Mouse (Mus musculus): ENCODE measurements at regions not wholly inside any gene's neighbourhood (a gene's known extent, or its start where the extent isn't known, plus 50 kb on each side); places are given as distances from the start of the nearest gene placed in this dataset.
"Not testable (repeated sequence)": the region's sequence is repeated elsewhere in the genome, so short reads cannot be mapped to it uniquely, and the experiment has no call there.

- DNase-seq = no peak
Observed at GRCm38 (mm10) chr5:42884251-42884650, 348.7 kb upstream of the Cpeb2 start.

- no peak for DNase-seq
Observed at GRCm38 (mm10) chr5:42891890-42892289, 341.1 kb upstream of the Cpeb2 start.

DNA sequence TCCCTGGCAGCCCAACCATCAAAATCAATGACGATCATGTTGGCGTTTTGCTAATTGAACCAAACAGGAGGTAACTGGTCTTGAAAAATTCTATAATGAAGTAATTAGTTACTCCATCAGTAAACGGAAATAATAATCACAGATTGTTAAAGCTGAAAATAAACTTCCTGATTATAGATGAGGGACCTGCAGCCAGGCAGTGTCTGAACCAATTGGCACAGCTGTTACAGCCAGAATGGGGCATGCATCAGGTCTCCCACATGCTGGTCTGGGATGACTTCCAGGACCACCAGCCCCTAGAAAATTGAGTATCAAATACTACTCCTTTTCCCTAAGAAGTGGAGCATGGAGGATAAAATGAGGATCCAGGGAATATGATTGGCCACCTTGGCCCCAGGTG lies 326.8 kb upstream of the Cpeb2 start:
- no peak for DNase-seq

DNA sequence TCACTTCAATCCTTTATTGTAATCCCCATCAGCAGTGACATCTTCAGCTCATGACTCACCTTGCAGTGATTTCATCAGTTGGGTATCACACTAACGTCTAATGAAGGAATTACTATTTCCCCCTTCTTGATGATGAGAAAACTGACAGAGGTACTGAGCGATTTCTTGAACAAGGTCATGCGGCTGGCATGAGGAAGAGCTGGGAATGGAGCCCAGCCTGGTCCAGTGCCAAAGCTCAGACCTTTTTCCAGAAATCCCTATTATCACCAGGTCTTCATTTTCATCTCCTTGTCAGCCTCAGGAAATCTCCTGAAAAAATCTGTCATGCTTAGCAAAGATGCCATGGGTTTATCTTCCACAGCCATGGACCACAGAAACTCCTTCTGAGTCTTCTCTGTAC lies 313.6 kb upstream of the Cpeb2 start:
- no peak for DNase-seq

DNA sequence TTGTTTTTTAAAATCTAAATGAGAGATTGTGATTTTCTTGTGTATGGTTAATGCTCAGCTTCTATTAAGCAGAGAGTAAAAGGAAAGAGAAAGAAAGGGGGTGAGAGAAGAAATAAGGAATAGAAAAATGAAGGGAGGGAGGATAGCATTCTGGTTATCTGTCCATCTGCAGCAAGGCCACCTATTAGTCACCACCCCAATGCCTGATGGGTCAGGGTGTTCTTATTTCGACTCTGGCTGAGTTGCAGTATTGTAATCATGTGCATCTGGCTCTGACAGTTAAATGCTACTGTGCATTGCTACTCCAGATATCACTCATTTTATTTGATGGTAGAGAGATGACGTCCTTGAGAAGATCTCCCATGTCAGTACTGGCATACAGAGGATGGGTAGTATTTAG lies 300.9 kb upstream of the Cpeb2 start:
- DNase-seq = no peak

- no peak for DNase-seq
Observed at GRCm38 (mm10) chr5:42959296-42959862, 273.6 kb upstream of the Cpeb2 start.

DNA sequence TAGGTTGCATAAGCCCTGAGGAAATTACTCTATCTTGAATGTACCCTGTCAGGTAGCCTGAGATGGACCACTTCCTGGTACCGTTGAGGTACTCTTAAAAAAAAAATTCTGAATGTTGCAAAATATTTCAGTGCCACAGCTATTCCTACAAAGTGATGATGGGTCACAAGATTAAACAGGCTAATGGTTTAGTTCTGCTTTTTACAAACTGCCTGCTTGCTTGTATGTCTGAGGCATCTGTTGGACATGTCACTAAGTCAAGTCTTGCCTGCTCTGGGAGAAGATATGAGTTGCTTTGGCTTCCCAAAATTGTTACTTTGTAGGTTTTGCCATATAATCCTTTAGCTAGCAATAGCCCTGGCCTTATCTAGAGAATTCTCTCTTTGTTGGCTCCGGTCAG lies 266.0 kb upstream of the Cpeb2 start:
- DNase-seq = not testable (repeated sequence)

- DNase-seq = no peak
Observed at GRCm38 (mm10) chr5:42969209-42969608, 263.8 kb upstream of the Cpeb2 start.

DNA sequence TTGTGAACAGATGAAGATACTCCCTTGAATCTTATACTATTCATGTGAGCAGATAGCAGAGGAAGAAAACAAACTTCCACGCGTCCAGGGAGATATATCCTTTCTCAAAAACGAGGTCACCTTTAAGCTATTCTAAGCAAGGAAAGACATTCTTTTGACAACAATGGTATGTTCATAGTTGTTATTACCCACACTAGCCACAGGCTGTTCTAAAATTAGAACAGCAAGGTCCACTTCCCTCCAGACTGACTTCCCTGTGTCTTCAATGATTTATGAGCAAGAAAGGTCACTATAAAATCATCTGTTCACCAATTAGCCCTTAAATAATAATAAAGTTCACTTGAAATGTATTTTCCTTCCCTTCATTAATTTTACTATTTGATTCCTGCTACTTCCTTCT lies 263.3 kb upstream of the Cpeb2 start:
- DNase-seq = no peak

DNA sequence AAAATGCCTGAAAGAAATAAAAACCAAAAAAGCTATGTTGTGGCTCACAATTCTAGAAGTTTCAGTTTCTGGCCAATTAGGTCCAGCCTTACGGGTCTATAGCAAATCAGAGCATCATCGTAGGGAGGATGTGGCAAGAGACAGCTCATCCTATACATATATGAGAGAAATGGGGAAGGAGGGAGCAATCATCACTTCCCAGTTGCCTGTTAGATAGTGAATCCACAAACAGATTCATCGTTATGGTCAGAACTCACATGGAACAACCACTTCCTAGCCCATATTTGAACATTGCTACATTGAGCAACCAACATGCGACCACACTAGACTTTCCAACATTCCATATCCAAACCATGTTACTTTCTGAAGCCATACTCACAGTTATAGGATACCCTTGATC lies 255.9 kb upstream of the Cpeb2 start:
- DNase-seq = no peak

- DNase-seq = no peak
Observed at GRCm38 (mm10) chr5:42980946-42981650, 251.9 kb upstream of the Cpeb2 start.

DNA sequence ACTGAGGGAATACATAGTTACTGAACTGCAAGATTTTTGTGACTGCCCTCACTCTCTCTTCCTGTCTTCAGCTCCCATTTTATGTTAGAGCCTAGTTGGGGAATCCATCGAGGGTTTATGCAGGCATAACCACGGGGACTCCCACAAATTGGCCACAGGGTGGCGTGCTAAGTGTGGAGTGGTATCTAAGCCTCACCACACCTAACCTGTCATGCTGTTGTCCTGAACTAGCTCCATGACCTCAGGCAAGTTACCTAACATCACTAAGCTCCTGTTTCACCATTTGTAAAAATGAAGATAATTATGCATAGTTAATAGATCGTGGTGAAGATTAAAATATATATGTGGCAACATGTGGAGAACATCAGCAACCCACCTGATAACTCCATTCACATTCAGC lies 246.8 kb upstream of the Cpeb2 start:
- peak; percentile 15 for DNase-seq

DNA sequence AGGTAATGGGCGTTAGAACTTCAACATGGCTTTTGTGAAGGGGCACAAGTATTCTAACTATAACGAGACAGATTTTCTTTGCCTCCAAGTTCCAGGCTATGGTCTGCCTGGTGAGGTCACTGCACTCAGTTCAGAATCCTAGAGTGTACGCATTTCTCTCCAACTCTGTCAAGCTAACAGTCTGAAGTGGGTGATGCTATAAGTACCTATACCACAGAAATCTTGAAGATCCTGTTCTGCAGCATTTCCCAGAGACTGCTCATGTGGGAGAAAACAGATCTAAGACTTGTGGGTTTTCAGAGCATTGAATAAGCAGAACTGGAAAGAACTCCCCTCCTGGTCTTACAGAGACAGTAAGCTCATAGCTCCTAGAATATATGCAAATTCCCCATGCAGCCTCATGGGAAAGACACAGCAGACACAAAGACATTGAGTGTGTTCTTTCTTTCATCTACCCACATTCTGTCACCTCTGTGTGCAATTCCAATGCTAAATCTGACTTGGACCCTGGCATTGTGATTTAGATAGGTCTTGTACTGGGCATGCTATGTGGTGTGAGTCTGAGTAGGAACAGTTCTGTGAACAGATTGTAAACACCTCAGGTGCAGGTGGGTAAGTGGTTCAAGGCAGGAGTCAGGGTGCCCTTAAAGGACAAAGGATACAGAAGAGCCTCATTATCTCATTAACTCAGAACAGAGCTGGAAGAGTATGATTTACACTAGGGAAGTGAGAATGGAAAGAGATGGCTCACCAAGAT lies 245.1 kb upstream of the Cpeb2 start:
- DNase-seq = no peak

DNA sequence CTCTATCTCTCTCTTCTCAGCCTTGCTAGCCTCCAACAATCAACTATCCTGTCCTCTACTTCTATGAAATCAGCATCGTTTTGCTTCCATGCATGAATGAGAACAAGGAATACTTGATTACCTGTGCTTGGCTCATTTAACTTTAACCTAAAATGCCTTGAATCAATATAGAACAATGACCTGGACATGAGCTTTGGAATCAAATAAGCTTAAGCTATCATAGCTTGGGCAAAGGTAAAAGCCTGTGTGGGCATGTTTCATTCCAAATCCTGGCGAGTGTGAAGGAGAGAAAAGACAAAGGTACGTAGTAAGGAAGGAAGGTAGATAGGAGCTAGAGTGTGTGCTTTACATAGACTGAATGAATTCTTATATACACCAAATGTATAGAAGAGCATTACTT lies 243.7 kb upstream of the Cpeb2 start:
- DNase-seq = no peak

GRCm38 (mm10) chr5:43024006-43024593 lies 208.9 kb upstream of the Cpeb2 start:
- DNase-seq = no peak

DNA sequence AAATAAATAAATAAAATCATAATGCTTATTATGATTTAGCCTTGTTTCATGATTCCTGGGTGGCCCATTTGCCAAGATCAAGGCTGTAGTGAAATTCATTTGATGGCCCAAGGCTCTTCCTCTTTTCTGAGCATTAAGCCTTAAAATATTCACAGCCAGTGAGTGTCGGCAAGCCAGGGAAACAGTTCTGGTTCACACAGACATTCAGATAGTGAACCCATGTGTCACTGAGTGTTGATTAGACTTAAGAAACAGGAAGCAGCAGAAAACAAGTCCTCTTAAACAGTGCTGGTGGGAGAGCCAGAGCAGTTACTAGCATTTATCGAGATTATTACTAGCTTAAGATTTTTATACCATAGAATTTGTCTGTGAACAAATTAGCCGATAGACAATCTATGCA lies 201.7 kb upstream of the Cpeb2 start:
- DNase-seq = no peak

- DNase-seq = no peak
Observed at GRCm38 (mm10) chr5:43031916-43032315, 201.1 kb upstream of the Cpeb2 start.

- DNase-seq = no peak
Observed at GRCm38 (mm10) chr5:43034421-43034820, 198.5 kb upstream of the Cpeb2 start.

DNA sequence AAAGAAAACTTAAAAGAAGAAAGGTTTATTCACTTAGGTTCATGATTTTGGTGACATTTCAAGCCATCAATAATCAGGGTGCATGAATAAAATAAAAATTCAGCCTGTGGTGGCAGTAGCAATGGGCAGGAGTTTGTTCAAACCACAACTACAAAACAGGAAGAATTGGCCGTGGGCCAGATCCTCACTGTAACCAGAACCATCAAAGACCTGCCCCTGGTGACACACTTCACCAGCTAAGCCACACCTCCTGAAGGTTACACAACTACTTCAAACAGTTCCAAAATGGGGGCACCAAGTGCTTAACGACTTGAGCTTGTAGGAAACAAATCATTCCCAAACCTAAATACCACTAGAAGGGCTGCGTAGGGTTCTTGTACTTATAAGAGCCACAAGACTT lies 195.4 kb upstream of the Cpeb2 start:
- peak; percentile 10 for DNase-seq

GRCm38 (mm10) chr5:43039525-43039924 lies 193.4 kb upstream of the Cpeb2 start:
- no peak for DNase-seq

DNA sequence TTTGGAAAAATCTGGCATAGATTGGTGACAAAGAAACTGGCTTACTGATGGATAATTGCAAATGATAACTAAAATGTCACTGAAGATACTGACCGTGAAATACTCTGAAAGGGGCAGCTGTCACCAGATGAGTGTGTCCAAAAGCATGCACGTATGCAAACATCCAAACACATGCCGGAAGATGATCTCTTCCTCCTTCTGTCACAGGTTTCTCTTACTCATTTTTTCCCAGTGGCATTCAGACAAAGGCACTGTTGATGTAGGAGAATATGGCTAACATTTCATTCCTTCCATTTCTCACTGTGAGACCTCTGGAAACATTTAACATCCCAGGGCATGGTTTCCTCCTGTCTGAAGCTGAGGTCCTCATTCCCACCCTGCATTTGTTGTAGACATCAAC lies 190.4 kb upstream of the Cpeb2 start:
- no peak for DNase-seq

DNA sequence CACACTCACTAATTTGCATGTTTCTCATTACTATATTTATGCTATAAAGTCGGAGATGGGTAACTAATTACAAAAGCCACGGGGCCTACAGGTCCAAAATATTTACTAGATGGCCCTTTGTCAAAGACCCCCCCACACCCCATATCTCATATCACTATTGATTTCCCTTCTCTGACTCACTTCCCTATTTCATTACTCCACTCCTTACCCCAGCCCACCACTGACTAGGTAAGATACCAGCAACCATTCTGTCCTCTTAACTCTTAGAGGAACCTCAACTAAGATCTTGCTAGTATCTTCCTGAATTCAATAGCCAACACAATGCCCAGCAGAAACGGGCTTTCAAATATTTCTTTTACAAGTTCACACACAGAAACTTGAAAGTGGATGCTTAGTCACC lies 187.1 kb upstream of the Cpeb2 start:
- no peak for DNase-seq

GRCm38 (mm10) chr5:43047316-43047715 lies 185.7 kb upstream of the Cpeb2 start:
- DNase-seq = no peak

Data from thymus, postnatal 4 days (tissue).